Mouse (Mus musculus) gastrocnemius, adult 18-20 months (tissue): ENCODE data around the gene Ckb. TPM values are rescaled to one million over a fixed set of nuclear protein-coding genes. Genes with fewer than 3 reads are reported as not detected.

Experiments used
- DNase-seq: peaks from one replicate; pipeline ENCODE4 v3.0.0; 2021; ENCODE audit warnings: low spot score
- total RNA-seq, 2 experiments: library from RNA; stranded (reverse); gene quantifications; 2 replicates each; pipeline ENCODE4 v1.2.3; 2021

The Ckb gene
- total RNA-seq, 2 experiments from 2014 or later = 5.9 to 12.2 TPM

DNA sequence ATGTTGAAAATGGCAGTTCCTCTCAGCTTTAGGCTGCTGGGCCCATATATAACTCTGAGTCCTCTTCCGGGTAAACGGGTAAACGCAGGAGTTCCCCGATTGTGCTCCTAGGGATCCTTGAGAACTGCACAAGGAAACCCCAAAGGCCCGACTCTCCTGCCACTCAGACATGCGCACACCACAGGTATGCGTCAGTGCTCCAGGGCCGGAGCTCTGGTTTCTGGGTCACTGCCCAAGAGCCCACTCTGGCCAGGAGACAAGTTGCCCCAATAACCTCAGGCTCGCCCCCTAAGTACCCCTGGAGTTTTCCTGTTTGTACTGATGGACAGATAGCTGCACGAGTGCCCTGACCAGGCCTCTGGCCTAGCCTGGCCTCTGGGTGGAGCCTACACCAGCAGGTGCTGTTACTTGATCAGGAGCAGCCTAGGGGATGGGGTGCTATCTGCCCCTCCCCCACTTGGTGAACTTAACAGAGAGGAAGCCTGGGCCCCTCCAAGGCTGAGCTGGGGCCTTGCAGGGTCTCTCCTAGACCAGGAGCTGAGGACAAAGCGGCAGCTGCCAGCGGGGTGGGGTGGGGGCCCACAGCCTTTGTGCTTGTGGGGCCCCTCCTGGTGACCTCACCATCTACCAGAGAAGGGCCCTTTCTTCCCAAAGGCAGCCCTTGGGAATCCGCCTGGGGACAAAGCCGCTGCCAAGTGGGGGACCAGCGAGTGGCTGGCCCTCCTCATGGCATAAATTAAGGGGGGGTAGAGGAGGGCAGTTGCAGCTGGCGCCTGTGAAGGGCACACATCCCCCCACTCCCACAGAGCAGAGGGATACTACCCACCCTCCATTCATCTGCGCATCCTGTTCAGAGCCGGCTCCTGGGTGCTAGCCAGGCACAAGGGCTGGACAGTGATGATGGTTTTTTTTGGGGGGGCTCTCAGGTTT, 21.5 kb upstream of the Ckb start:
- DNase-seq = no peak

GRCm38 (mm10) chr12:111692899-111693298, 20.8 kb upstream of the Ckb start:
- no peak for DNase-seq

DNA sequence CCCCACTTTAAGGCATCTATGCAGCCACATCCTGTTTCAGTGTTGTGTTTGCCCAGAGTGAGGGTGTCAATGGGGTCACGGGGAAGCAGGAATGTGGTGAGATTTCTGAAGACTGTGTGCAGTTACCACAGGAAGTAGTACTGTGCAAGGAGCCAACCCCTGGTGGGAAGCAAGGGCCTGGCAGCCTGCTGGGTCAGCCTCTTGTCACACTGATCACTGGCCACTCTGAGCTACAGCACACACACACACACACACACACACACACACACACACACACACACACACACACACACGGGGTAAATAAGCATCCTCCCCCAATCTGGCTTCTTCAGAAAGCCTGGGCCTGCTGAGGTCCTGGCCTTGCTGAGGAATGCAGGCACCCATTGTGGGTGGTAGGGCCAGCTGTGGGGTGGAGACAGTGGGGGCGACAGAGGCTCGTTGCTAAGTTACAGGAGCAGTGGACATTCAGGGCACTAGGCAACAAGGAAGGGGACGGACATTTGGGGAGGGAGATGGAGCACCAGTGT, 19.3 kb upstream of the Ckb start:
- DNase-seq = no peak

DNA sequence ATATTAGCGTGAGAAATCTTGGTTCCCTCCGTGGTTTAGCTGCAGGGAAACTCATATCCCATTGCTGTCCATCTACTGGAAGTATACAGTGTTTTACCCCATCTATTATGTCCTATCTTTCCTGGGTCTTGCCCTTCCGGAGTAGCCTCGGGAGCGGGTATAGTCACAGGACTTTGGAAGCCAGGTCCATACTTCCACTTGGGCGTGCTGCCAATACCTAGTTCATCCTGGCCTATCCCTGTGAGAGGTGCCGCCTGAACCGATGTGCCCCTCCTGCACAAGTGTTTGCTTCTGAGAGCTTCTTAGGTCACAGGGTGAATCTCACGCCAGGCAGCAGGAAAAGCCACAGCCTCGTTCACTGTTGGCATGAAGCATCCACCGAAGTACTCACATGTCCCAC, 17.3 kb upstream of the Ckb start:
- no peak for DNase-seq

- DNase-seq = no peak
Observed at GRCm38 (mm10) chr12:111688069-111688428, 15.9 kb upstream of the Ckb start.

- peak; percentile 78 for DNase-seq
Observed at GRCm38 (mm10) chr12:111687350-111688068, 15.4 kb upstream of the Ckb start.

GRCm38 (mm10) chr12:111686390-111686789, 14.3 kb upstream of the Ckb start:
- DNase-seq = no peak

DNA sequence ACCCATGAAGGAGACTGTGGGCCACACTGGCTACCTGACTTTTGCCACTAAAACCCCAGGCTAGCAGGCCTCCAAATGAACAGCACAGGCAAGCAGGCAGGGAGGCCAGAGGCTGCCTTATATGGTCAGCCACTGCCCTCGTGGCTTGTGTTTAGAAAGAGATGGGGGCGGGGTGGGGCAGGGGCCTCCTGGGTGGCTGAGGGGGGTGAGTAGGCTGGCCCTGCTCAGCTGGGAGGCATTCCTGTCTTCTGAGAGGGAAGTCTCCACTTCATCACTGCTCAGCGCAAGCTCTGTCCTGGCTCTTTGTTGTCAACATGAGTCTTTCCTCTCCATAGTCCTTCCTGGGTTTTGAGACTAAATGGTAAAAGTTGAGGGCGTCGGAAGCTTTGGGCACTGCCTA, 10.7 kb upstream of the Ckb start:
- no peak for DNase-seq

- no peak for DNase-seq
Observed at GRCm38 (mm10) chr12:111682003-111682402, 9.9 kb upstream of the Ckb start.

DNA sequence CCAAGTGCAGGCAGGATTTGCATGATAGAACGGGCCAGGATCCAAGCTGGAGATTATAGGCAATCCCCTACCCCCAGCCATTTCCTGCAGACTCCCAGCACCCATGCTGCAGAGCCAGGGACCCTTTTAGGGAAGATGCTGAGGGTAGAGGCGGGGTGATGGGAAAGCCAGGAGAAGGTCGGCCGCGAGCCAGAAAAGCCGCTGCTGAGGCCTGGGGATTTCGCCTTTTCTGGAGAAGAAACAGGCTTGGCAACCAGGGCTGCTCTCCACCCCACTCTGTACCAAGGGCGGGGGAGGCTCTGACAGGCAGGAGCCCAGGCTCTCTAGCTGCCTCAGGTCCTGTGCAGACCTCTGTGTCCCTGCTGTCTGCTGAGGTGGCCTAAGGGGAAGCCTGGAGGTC, 9.2 kb upstream of the Ckb start:
- no peak for DNase-seq

- DNase-seq = no peak
Observed at GRCm38 (mm10) chr12:111680661-111681060, 8.5 kb upstream of the Ckb start.

DNA sequence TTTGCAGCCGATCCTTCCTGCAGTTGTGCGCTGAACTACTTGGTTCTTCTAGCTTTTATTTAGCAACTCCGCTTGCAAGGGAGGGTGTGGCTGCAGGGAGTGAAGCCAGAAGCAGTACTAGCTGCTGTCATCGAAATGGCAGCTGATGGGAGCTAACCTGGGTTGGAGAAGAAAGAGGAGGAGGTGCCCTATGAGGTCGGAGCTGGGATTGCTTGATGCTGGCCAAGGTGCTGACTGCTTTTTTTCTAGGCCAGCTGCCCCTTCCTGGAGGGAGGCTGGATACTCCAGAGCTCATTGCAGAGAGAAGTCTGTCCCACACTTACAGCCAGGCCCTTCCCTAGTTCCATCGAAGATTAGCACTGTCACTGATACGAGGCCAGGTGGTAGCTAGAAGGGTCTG, 6.9 kb upstream of the Ckb start:
- no peak for DNase-seq

DNA sequence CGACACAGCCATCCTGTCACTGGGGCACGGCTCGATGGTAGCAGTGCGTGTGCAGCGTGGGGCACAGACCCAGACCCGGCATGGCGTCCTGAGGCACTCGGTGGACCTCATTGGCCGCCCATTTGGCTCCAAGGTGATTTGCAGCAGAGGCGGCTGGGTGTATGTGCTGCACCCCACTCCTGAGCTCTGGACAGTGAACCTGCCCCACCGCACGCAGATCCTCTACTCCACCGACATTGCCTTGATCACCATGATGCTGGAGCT, 6.5 kb upstream of the Ckb start:
- no peak for DNase-seq

- DNase-seq = peak; percentile 94
Observed at GRCm38 (mm10) chr12:111677882-111678669, 5.9 kb upstream of the Ckb start, which contains the start of gene Trmt61a. Gene Trmt61a (plus strand): TSS chr12:111678105.

- DNase-seq = no peak
Observed at GRCm38 (mm10) chr12:111677421-111677820, 5.3 kb upstream of the Ckb start.

DNA sequence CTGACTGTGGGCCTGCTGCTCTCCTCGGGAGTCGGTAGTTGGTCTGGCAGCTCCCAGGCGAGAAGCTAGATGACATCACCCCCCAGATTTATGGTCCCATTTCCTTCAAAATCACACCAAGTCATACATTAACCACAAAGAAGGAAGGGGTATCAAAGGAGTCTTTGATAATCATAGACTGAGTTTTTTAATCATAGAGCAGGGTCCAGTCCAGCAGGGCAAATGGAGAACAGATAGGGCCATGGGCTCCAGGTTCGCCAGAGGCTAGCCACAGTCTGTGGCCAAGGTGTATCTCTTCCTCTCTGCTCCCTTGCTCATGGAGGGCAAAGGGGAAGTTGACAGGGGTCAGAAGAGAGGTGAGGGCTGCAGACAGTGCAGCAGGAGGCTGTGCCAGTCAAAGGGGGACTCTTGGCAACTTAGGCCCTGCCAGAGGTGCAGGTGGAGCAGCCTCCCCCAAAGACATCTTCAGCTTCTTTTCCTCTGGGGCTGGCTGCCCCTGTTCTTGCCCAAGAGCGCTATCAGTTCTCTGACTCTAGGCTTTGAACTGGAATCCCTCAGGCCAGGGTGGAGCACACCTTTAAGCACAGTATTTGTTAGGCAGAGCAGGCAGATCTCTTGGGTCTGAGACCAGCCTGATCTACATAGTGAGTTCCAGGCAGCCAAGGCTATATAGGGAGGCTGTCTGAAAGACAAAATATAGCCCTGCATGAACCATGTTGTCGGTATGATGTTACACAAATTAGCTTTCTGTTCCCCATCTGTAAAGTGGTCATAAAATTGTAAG, 3.9 kb upstream of the Ckb start:
- DNase-seq = no peak

DNA sequence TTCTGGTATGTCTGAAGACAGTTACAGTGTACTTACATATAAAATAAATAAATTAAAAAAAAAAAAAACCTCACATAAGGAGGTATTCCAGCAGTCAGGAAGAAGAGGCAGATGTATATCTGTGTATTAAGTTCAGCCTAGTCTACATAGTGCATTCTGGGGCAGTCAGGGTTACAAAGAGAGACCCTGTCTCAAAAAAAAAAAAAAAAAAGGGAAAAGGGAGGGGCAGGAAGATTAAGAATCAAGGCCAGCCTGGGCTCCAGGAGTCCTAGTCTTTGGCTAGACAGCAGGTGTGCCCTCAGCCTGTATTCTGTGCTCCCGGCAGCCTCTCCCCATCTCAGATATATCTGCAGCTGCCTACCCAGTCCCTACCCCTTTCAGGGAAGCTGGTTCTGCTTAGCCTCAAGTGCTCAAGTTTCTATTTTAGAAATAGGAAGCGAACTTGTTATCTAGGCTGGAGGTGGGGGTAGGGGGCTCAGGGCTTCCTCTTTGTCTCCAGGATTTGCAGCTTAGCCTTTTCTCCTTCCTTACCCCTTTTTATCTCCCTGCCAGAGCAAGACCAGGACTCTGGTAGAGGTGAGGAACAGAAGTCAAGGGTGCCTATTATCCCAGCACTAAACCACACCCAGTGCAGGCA, 2.8 kb upstream of the Ckb start:
- DNase-seq = no peak

- DNase-seq = no peak
Observed at GRCm38 (mm10) chr12:111672581-111672980, 443 bp upstream of the Ckb start.

DNA sequence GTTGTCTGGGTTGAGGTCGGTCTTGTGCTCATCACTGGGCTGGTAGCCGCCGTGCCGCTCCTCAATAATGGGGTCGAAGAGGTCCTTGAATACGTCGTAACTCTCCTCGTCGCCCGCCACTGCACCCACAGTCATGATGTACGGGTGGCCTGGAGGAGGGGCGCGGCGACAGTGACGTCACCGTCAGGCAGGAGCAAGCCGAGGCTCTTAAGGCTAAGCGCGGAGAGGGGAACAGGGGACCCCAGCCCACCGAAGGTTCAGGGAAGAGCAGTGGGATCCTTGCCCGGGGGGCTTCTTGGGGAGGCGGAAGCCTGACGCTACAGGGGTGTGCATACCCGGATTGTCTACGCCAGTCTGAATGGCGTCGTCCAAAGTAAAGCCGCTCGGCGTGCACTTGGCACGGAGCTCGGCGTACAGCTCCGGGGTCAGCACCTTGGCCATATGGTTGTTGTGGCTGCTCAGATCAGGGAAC, 671 bp downstream of the Ckb start:
- DNase-seq = peak; percentile 43

- DNase-seq = no peak
Observed at GRCm38 (mm10) chr12:111670976-111671375, 1.2 kb downstream of the Ckb start.
